Mouse (Mus musculus): ENCODE results near the gene Dytn. TPM values are rescaled to one million over a fixed set of nuclear protein-coding genes. Genes with fewer than 3 reads are reported as not detected.

Dytn gene
- not detected in 2 replicates for polyA plus RNA-seq (2012; ENCODE audit: insufficient read depth, insufficient read length, missing spikeins)

GRCm38 (mm10) chr1:63686827-63687226, at the start of gene Dytn:
Gene Dytn, minus strand, starts transcription at chr1:63686927.
- Histone ChIP-seq H3K4me1 (ENCODE audit: control insufficient read depth, insufficient read depth, low read length) (no peaks in the 10 kb centered on the region), H3K4me3 (ENCODE audit: insufficient read depth, low read length) (no peak within 1 kb of the TSS), H3K27ac (ENCODE audit: insufficient read depth, low read depth, low read length) (no peak within 1 kb of the TSS)
- TF ChIP-seq POLR2A (IDR thresholded peaks at IDR 0.05; ENCODE audit: borderline replicate concordance, low read depth, low read length) (no peak), CTCF (IDR thresholded peaks at IDR 0.05; ENCODE audit: low read depth, low read length) (no peak)

- peaks cover 8% of the 10 kb centered on the region for H3K4me1 ChIP-seq (ENCODE audit: control insufficient read depth, insufficient read depth, low read length)
- no peak for TF ChIP-seq CTCF (IDR thresholded peaks at IDR 0.05; ENCODE audit: low read depth, low read length)
- TF ChIP-seq POLR2A (IDR thresholded peaks at IDR 0.05; ENCODE audit: borderline replicate concordance, low read depth, low read length), result no peak
- H3K27ac ChIP-seq (ENCODE audit: insufficient read depth, low read depth, low read length), result no peak within 1 kb of the TSS
- peak within 1 kb of the TSS; percentile 90 for H3K4me3 ChIP-seq (ENCODE audit: insufficient read depth, low read length)
These were observed 43.6 kb upstream of the Dytn start, which contains the start of the genes Mdh1b and Fastkd2 for GRCm38 (mm10) chr1:63730240-63730771. Gene Mdh1b, minus strand, starts transcription at chr1:63730318. Gene Fastkd2, plus strand, starts transcription at chr1:63730614.

DNA sequence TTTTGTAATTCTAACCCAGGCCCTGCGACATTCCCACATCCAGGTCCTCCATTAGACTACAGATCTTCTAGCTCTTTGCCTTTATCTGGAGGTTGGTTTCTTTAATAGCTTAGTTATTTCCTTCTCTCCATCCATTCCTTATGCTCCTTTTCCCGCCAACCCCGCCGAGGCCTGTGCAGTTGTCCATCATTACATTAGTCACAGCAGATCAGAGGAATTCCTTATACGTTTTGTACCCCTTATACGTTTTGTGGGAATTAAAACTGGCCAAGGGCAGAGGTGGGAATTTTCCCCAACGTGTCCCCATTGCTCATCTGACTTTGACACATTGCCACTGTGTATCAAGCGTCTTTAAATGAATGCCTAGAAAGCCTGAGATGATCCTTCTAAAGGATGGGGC, 43.1 kb upstream of the Dytn start:
- H3K4me3 ChIP-seq (ENCODE audit: insufficient read depth, low read length), result peak overlapping the region; percentile 90
- H3K4me1 ChIP-seq (ENCODE audit: control insufficient read depth, insufficient read depth, low read length), result peaks cover 8% of the 10 kb centered on the region
- TF ChIP-seq POLR2A (IDR thresholded peaks at IDR 0.05; ENCODE audit: borderline replicate concordance, low read depth, low read length) (no peak), CTCF (IDR thresholded peaks at IDR 0.05; ENCODE audit: low read depth, low read length) (no peak)
- no peak overlapping the region for H3K27ac ChIP-seq (ENCODE audit: insufficient read depth, low read depth, low read length)

GRCm38 (mm10) chr1:63720161-63720560, 33.4 kb upstream of the Dytn start:
- no peak overlapping the region for H3K27ac ChIP-seq (ENCODE audit: insufficient read depth, low read depth, low read length)
- H3K4me3 ChIP-seq (ENCODE audit: insufficient read depth, low read length), result no peak overlapping the region
- TF ChIP-seq POLR2A (IDR thresholded peaks at IDR 0.05; ENCODE audit: borderline replicate concordance, low read depth, low read length) (no peak), CTCF (IDR thresholded peaks at IDR 0.05; ENCODE audit: low read depth, low read length) (no peak)
- no peaks in the 10 kb centered on the region for H3K4me1 ChIP-seq (ENCODE audit: control insufficient read depth, insufficient read depth, low read length)

GRCm38 (mm10) chr1:63708876-63709275, 22.1 kb upstream of the Dytn start:
- no peak for TF ChIP-seq POLR2A (IDR thresholded peaks at IDR 0.05; ENCODE audit: borderline replicate concordance, low read depth, low read length)
- no peak for TF ChIP-seq CTCF (IDR thresholded peaks at IDR 0.05; ENCODE audit: low read depth, low read length)
- H3K27ac ChIP-seq (ENCODE audit: insufficient read depth, low read depth, low read length), result no peak overlapping the region

DNA sequence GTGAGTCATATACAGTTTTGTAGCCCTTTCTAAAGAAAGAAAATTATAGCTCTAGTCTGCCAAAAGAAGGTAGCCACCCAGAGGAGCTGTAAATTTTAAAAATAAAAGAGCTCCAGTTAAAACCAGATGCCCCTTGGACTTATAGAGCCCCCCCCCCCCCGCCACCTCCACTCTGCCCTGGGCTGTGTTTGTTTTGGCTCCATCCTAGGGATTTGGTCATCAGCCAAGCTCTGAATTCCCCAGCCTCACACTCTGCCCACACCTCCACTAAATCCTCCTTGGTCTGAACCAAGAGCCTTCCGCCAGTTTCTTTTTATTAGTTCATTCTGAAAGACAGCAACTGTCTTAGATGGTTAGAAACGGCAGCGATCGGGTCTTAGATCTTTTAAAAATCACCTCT, 19.0 kb upstream of the Dytn start:
- Histone ChIP-seq H3K27ac (ENCODE audit: insufficient read depth, low read depth, low read length) (no peak overlapping the region), H3K4me1 (ENCODE audit: control insufficient read depth, insufficient read depth, low read length) (no peaks in the 10 kb centered on the region), H3K4me3 (ENCODE audit: insufficient read depth, low read length) (no peak overlapping the region)
- TF ChIP-seq POLR2A (IDR thresholded peaks at IDR 0.05; ENCODE audit: borderline replicate concordance, low read depth, low read length) (no peak), CTCF (IDR thresholded peaks at IDR 0.05; ENCODE audit: low read depth, low read length) (no peak)

More at GRCm38 (mm10) chr1:63708876-63709275, 22.1 kb upstream of the Dytn start:
- no peaks in the 10 kb centered on the region for H3K4me1 ChIP-seq (ENCODE audit: control insufficient read depth, insufficient read depth, low read length)
- H3K4me3 ChIP-seq (ENCODE audit: insufficient read depth, low read length), result no peak overlapping the region

GRCm38 (mm10) chr1:63696861-63697260, 10.1 kb upstream of the Dytn start:
- no peak overlapping the region for H3K4me3 ChIP-seq (ENCODE audit: insufficient read depth, low read length)
- no peak overlapping the region for H3K27ac ChIP-seq (ENCODE audit: insufficient read depth, low read depth, low read length)
- H3K4me1 ChIP-seq (ENCODE audit: control insufficient read depth, insufficient read depth, low read length), result no peaks in the 10 kb centered on the region
- no peak for TF ChIP-seq POLR2A (IDR thresholded peaks at IDR 0.05; ENCODE audit: borderline replicate concordance, low read depth, low read length)
- no peak for TF ChIP-seq CTCF (IDR thresholded peaks at IDR 0.05; ENCODE audit: low read depth, low read length)

- H3K4me1 ChIP-seq (ENCODE audit: control insufficient read depth, insufficient read depth, low read length), result no peaks in the 10 kb centered on the region
- no peak for TF ChIP-seq CTCF (IDR thresholded peaks at IDR 0.05; ENCODE audit: low read depth, low read length)
- no peak for TF ChIP-seq POLR2A (IDR thresholded peaks at IDR 0.05; ENCODE audit: borderline replicate concordance, low read depth, low read length)
- H3K4me3 ChIP-seq (ENCODE audit: insufficient read depth, low read length), result no peak overlapping the region
- no peak overlapping the region for H3K27ac ChIP-seq (ENCODE audit: insufficient read depth, low read depth, low read length)
These were observed 10.8 kb downstream of the Dytn start for GRCm38 (mm10) chr1:63675975-63676374.

DNA sequence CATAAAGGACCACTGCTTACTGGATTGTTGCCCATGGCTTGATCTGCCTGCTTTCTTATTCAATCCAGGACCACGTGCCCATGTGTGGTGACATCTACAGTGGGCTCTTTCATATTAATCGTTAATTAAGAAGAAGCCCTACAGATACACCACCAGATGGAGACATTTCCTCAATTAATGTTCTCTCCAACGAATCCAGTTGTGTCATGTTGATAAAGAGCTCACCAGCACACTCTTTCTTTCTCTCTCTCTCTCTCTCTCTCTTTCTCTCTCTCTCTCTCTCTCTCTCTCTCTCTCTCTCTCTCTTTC, 17.9 kb downstream of the Dytn start:
- Histone ChIP-seq H3K4me1 (ENCODE audit: control insufficient read depth, insufficient read depth, low read length) (peaks cover 2% of the 10 kb centered on the region; the same call in 1 of the 2 replicates), H3K27ac (ENCODE audit: insufficient read depth, low read depth, low read length) (no peak overlapping the region)
- TF ChIP-seq CTCF (IDR thresholded peaks at IDR 0.05; ENCODE audit: low read depth, low read length), result no peak
- TF ChIP-seq POLR2A (IDR thresholded peaks at IDR 0.05; ENCODE audit: borderline replicate concordance, low read depth, low read length), result no peak

GRCm38 (mm10) chr1:63667949-63668851, 18.5 kb downstream of the Dytn start:
- H3K27ac ChIP-seq (ENCODE audit: insufficient read depth, low read depth, low read length), result no peak overlapping the region
- no peak overlapping the region for H3K4me3 ChIP-seq (ENCODE audit: insufficient read depth, low read length)
- TF ChIP-seq POLR2A (IDR thresholded peaks at IDR 0.05; ENCODE audit: borderline replicate concordance, low read depth, low read length) (no peak), CTCF (IDR thresholded peaks at IDR 0.05; ENCODE audit: low read depth, low read length) (no peak)
- H3K4me1 ChIP-seq (ENCODE audit: control insufficient read depth, insufficient read depth, low read length), result peaks cover 2% of the 10 kb centered on the region; the same call in 1 of the 2 replicates

More for the DNA sequence above, 17.9 kb downstream of the Dytn start:
- no peak overlapping the region for H3K4me3 ChIP-seq (ENCODE audit: insufficient read depth, low read length)
